Mouse (Mus musculus): ENCODE results near the gene Marc1. TPM values are rescaled to one million over a fixed set of nuclear protein-coding genes. Genes with fewer than 3 reads are reported as not detected.

Marc1 gene
- polyA plus RNA-seq, 1 experiment from 2014 or later, result 0.23 TPM

GRCm38 (mm10) chr1:184750114-184750664 is 60.9 kb downstream of the Marc1 start:
- no peak overlapping the region for H3K4me2 ChIP-seq
- H3K27ac ChIP-seq, result no peak overlapping the region
- no peaks in the 10 kb centered on the region for H3K27me3 ChIP-seq
- H3K4me3 ChIP-seq, result no peak overlapping the region
- H3K9ac ChIP-seq, result no peak overlapping the region
- H3K36me3 ChIP-seq, result no peaks in the 10 kb centered on the region
- 77% methylated on average over 11 of the region's 11 CpGs for WGBS
- no peak for ATAC-seq (ENCODE audit: insufficient number of reproducible peaks, low FRiP score, low TSS enrichment, low read depth)
- no peaks in the 10 kb centered on the region for H3K9me3 ChIP-seq
- H3K4me1 ChIP-seq, result 0 out of 2 replicates have a peak, but pooled peaks cover 4% of the 10 kb centered on the region

DNA sequence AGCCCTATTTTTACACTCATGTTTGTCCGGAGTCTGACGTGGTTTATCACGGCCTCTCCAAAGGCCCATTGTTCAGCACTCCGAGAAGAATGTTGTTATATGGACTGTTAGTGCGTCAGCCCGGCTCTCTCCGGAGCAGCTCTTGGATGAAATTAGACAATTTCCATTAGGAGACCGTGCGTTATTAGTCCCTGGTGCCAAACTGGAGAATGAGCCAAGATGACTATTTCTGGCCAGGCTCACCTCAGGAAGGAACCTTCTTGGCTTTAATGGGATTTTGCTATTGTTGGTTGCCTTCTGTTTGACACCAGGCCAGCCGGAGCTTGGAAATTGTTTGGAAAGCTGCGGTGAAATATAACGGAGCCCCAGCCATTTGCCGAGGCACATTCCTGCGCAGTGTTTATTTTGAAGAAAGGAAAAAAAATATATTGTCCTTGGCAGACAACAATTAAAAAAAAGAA is 62.4 kb downstream of the Marc1 start:
- WGBS, result 42% methylated on average over 14 of the region's 14 CpGs
- Histone ChIP-seq H3K4me1 (0 out of 2 replicates have a peak, but pooled peaks cover 4% of the 10 kb centered on the region), H3K9me3 (no peaks in the 10 kb centered on the region), H3K36me3 (no peaks in the 10 kb centered on the region), H3K4me3 (no peak overlapping the region), H3K27me3 (peaks cover 6% of the 10 kb centered on the region), H3K9ac (no peak overlapping the region), H3K4me2 (no peak overlapping the region), H3K27ac (0 out of 2 replicates have a peak overlapping the region, but pooled peaks have one; percentile 47)
- peak; percentile 66 for ATAC-seq (ENCODE audit: insufficient number of reproducible peaks, low FRiP score, low TSS enrichment, low read depth)

GRCm38 (mm10) chr1:184737876-184738479 is 73.1 kb downstream of the Marc1 start:
- no peak overlapping the region for H3K9ac ChIP-seq
- no peak for ATAC-seq (ENCODE audit: insufficient number of reproducible peaks, low FRiP score, low TSS enrichment, low read depth)
- H3K4me2 ChIP-seq, result 0 out of 2 replicates have a peak overlapping the region, but pooled peaks have one; percentile 17
- H3K4me1 ChIP-seq, result peaks cover 19% of the 10 kb centered on the region
- peaks cover 62% of the 10 kb centered on the region for H3K27me3 ChIP-seq
- no peak overlapping the region for H3K27ac ChIP-seq
- H3K36me3 ChIP-seq, result no peaks in the 10 kb centered on the region
- H3K4me3 ChIP-seq, result no peak overlapping the region
- no peaks in the 10 kb centered on the region for H3K9me3 ChIP-seq
- whole genome bisulfite sequencing, result 6% methylated on average over 14 of the region's 14 CpGs

DNA sequence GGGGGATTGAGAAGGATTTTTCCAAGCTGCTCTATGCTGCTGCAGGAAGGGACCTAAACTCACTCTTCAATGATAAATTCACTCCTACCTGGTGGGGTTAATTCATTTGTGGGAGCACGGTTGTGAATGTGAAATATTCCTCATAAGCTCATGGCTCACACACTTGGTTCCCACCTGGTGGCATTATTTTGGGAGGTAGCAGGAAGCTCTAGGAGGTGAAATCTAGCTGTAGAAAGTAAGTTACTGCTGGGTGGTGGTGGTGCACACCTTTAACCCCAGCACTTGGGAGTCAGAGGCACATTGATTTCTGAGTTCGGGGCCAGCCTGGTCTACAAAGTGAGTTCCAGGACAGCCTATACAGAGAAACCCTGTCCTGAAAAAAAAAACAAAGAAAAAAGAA is 73.9 kb downstream of the Marc1 start:
- no peaks in the 10 kb centered on the region for H3K36me3 ChIP-seq
- H3K27ac ChIP-seq, result no peak overlapping the region
- H3K9me3 ChIP-seq, result no peaks in the 10 kb centered on the region
- H3K4me1 ChIP-seq, result peaks cover 24% of the 10 kb centered on the region
- WGBS, result 19% methylated on average over 2 of the region's 2 CpGs
- peaks cover 66% of the 10 kb centered on the region for H3K27me3 ChIP-seq
- H3K9ac ChIP-seq, result no peak overlapping the region
- no peak overlapping the region for H3K4me3 ChIP-seq
- no peak overlapping the region for H3K4me2 ChIP-seq
- ATAC-seq (ENCODE audit: insufficient number of reproducible peaks, low FRiP score, low TSS enrichment, low read depth), result no peak

MicroRNAs within 50 kb of the gene (microRNA counts, 519-probe panel; counts per million panel counts)
- 3,113 counts per million, percentile 72 among the panel's probes with 10 or more counts for microRNA mmu-miR-1981

Small RNAs within 50 kb of the gene (microRNA-seq; reads per million reads assigned to microRNA genes)
- gene Mir1981, result 64.0 reads per million, percentile 44 among the genes with 10 or more reads in this experiment

Other genes starting within 250 kb of the Marc1 start
- gene Hlx, start 78.7 kb downstream of the Marc1 start, polyA plus RNA-seq (2015; fragmentation: Nextera tagmentation; extraction: Ambion mirVana), result 21.6 and 24.2 TPM in 2 replicates
- gene Marc2, start 35.1 kb upstream of the Marc1 start, polyA plus RNA-seq (2015; fragmentation: Nextera tagmentation; extraction: Ambion mirVana), result 193 and 204 TPM in 2 replicates
- gene C130074G19Rik, start 71.9 kb upstream of the Marc1 start, polyA plus RNA-seq (2015; fragmentation: Nextera tagmentation; extraction: Ambion mirVana), result 1.9 and 2.3 TPM in 2 replicates
- gene Mark1, start 188.3 kb upstream of the Marc1 start, polyA plus RNA-seq (2015; fragmentation: Nextera tagmentation; extraction: Ambion mirVana), result 2.4 and 2.9 TPM in 2 replicates